Mouse (Mus musculus): ENCODE results near the gene Cnksr1. TPM values are rescaled to one million over a fixed set of nuclear protein-coding genes. Genes with fewer than 3 reads are reported as not detected.
A peak's percentile ranks its signal among the peaks of the same experiment; 100 is the strongest.

The Cnksr1 gene
- polyA plus RNA-seq, 1 experiment from 2014 or later, result 2.3 TPM

GRCm38 (mm10) chr4:134265860-134266585 is 27.8 kb upstream of the Cnksr1 start:
- DNase-seq (ENCODE audit: low read depth, low spot score) (no peak), ATAC-seq (no peak)
- ChIA-PET CTCF (no interaction called here), POLR2A (no interaction called here)
- H3K27me3 ChIP-seq, result no peaks in the 10 kb centered on the region
- in situ Hi-C loops (cut with MboI; ENCODE audit: low pct_unique_long_range_greater_than_20kb), result no loop called here
- TF ChIP-seq CTCF (IDR thresholded peaks at IDR 0.05), result no peak

- ATAC-seq (no peak), DNase-seq (ENCODE audit: low read depth, low spot score) (no peak)
- POLR2A ChIA-PET, result no interaction called here
- peak; percentile 74 for TF ChIP-seq CTCF (IDR thresholded peaks at IDR 0.05)
- in situ Hi-C loops (cut with MboI; ENCODE audit: low pct_unique_long_range_greater_than_20kb), result no loop called here
- no peaks in the 10 kb centered on the region for H3K27me3 ChIP-seq
- CTCF ChIA-PET, result interaction anchor here (0.8 to 1.3 kb wide), 4 partner anchors 13 to 59 kb away, joined by 3 to 6 read pairs (median 4); partner anchors contain the start of gene Gm30191
Observed at GRCm38 (mm10) chr4:134263191-134263590, 25.0 kb upstream of the Cnksr1 start.

GRCm38 (mm10) chr4:134258354-134258753 is 20.2 kb upstream of the Cnksr1 start:
- no peaks in the 10 kb centered on the region for H3K27me3 ChIP-seq
- POLR2A ChIA-PET, result no interaction called here
- TF ChIP-seq CTCF (IDR thresholded peaks at IDR 0.05), result no peak
- in situ Hi-C loops (cut with MboI; ENCODE audit: low pct_unique_long_range_greater_than_20kb), result loop anchor here (5.0 kb wide), 1 partner anchor 129 kb away; no protein-coding TSS in a partner anchor
- CTCF ChIA-PET, result no interaction called here
- ATAC-seq (no peak), DNase-seq (ENCODE audit: low read depth, low spot score) (no peak)

- ChIA-PET POLR2A (interaction anchor here (0.6 to 0.7 kb wide), 2 partner anchors 83 to 129 kb away, joined by 3 read pairs; partner anchors contain the start of gene Sh3bgrl3), CTCF (no interaction called here)
- in situ Hi-C loops (cut with MboI; ENCODE audit: low pct_unique_long_range_greater_than_20kb), result loop anchor here (5.0 kb wide), 1 partner anchor 130 kb away; no protein-coding TSS in a partner anchor
- ATAC-seq (no peak), DNase-seq (ENCODE audit: low read depth, low spot score) (no peak)
- no peak for TF ChIP-seq CTCF (IDR thresholded peaks at IDR 0.05)
- no peaks in the 10 kb centered on the region for H3K27me3 ChIP-seq
Observed at GRCm38 (mm10) chr4:134257198-134258009, 19.2 kb upstream of the Cnksr1 start.

- ChIA-PET CTCF (no interaction called here), POLR2A (no interaction called here)
- DNase-seq (ENCODE audit: low read depth, low spot score) (no peak), ATAC-seq (no peak)
- in situ Hi-C loops (cut with MboI; ENCODE audit: low pct_unique_long_range_greater_than_20kb), result loop anchor here (5.0 kb wide), 1 partner anchor 131 kb away; no protein-coding TSS in a partner anchor
- no peak for TF ChIP-seq CTCF (IDR thresholded peaks at IDR 0.05)
- H3K27me3 ChIP-seq, result peaks cover 7% of the 10 kb centered on the region
Observed at GRCm38 (mm10) chr4:134256407-134257197, 18.4 kb upstream of the Cnksr1 start.

GRCm38 (mm10) chr4:134255854-134256253 is 17.7 kb upstream of the Cnksr1 start:
- in situ Hi-C loops (cut with MboI; ENCODE audit: low pct_unique_long_range_greater_than_20kb), result loop anchor here (5.0 kb wide), 1 partner anchor 131 kb away; no protein-coding TSS in a partner anchor
- POLR2A ChIA-PET, result no interaction called here
- peaks cover 11% of the 10 kb centered on the region for H3K27me3 ChIP-seq
- CTCF ChIA-PET, result no interaction called here
- no peak for TF ChIP-seq CTCF (IDR thresholded peaks at IDR 0.05)
- DNase-seq (ENCODE audit: low read depth, low spot score) (no peak), ATAC-seq (no peak)

GRCm38 (mm10) chr4:134254835-134255234 is 16.6 kb upstream of the Cnksr1 start:
- TF ChIP-seq CTCF (IDR thresholded peaks at IDR 0.05), result no peak
- ChIA-PET POLR2A (no interaction called here), CTCF (no interaction called here)
- ATAC-seq (no peak), DNase-seq (ENCODE audit: low read depth, low spot score) (no peak)
- in situ Hi-C loops (cut with MboI; ENCODE audit: low pct_unique_long_range_greater_than_20kb), result loop anchor here (5.0 kb wide), 1 partner anchor 132 kb away; no protein-coding TSS in a partner anchor
- peaks cover 21% of the 10 kb centered on the region for H3K27me3 ChIP-seq

- POLR2A ChIA-PET, result no interaction called here
- H3K27me3 ChIP-seq, result peaks cover 21% of the 10 kb centered on the region
- in situ Hi-C loops (cut with MboI; ENCODE audit: low pct_unique_long_range_greater_than_20kb), result no loop called here
- DNase-seq (ENCODE audit: low read depth, low spot score) (no peak), ATAC-seq (no peak)
- CTCF ChIA-PET, result no interaction called here
- no peak for TF ChIP-seq CTCF (IDR thresholded peaks at IDR 0.05)
Observed at GRCm38 (mm10) chr4:134253722-134254324, 15.6 kb upstream of the Cnksr1 start, which contains the start of gene Grrp1. Grrp1 (minus strand) TSS chr4:134254106.

- no peak for TF ChIP-seq CTCF (IDR thresholded peaks at IDR 0.05)
- DNase-seq (ENCODE audit: low read depth, low spot score) (no peak), ATAC-seq (no peak)
- POLR2A ChIA-PET, result no interaction called here
- CTCF ChIA-PET, result no interaction called here
- H3K27me3 ChIP-seq, result peaks cover 21% of the 10 kb centered on the region
- in situ Hi-C loops (cut with MboI; ENCODE audit: low pct_unique_long_range_greater_than_20kb), result no loop called here
Observed at GRCm38 (mm10) chr4:134252911-134253721, 14.9 kb upstream of the Cnksr1 start.
